Mouse (Mus musculus) heart, postnatal 0 days (tissue): ENCODE results near the gene Hivep3. TPM values are rescaled to one million over a fixed set of nuclear protein-coding genes. Genes with fewer than 3 reads are reported as not detected.

Source experiments
- ATAC-seq: fragments of 200-750 bp; cut with Nextera tagmentation; 2 replicates; pipeline ENCODE4 v1.8.0; 2017; ENCODE audit warnings: low read depth, moderate number of reproducible peaks, moderate library complexity; ENCODE audit not compliant: insufficient read depth
- DNase-seq: peaks from one replicate; pipeline ENCODE4 v3.0.0-alpha.2; 2016; ENCODE audit warnings: low spot score
- H3K27ac ChIP-seq: fragments of 300-500 bp; sonication (generic); 2 replicates; pipeline ENCODE4 v1.5.1; 2014; ENCODE audit warnings: low read depth, mild to moderate bottlenecking
- H3K27me3 ChIP-seq: fragments of 300-500 bp; sonication (generic); 2 replicates; pipeline ENCODE4 v1.6.1; 2014; ENCODE audit warnings: low read length, mixed read lengths; ENCODE audit not compliant: control insufficient read depth, insufficient read depth
- H3K36me3 ChIP-seq: fragments of 300-500 bp; sonication (generic); replicated peaks from 2 replicates; pipeline ENCODE4 v1.6.1; 2014; ENCODE audit warnings: low read length, mixed read lengths; ENCODE audit not compliant: control insufficient read depth, insufficient read depth
- H3K4me1 ChIP-seq: fragments of 300-500 bp; sonication (generic); 2 replicates; pipeline ENCODE4 v1.6.1; 2014; ENCODE audit warnings: antibody characterized with exemption; ENCODE audit not compliant: control insufficient read depth, insufficient read depth
- H3K4me2 ChIP-seq: fragments of 300-500 bp; sonication (generic); 2 replicates; pipeline ENCODE4 v1.6.1; 2014; ENCODE audit warnings: low read depth, mild to moderate bottlenecking, low read length, moderate library complexity
- H3K4me3 ChIP-seq: fragments of 300-500 bp; sonication (generic); 2 replicates; pipeline ENCODE4 v1.5.1; 2014; ENCODE audit warnings: low read depth, low read length
- H3K9ac ChIP-seq: fragments of 300-500 bp; sonication (generic); replicated peaks from 2 replicates; pipeline ENCODE4 v1.6.1; 2014; ENCODE audit warnings: low read depth, low read length, mixed read lengths
- H3K9me3 ChIP-seq: fragments of 300-500 bp; sonication (generic); replicated peaks from 2 replicates; pipeline ENCODE4 v1.6.1; 2016; ENCODE audit warnings: low read length; ENCODE audit not compliant: control insufficient read depth
- CTCF ChIP-seq: IDR thresholded peaks from 2 replicates; pipeline ENCODE4 v1.5.1; 2016; ENCODE audit warnings: antibody characterized with exemption, control low read depth, low read depth
- EP300 ChIP-seq: IDR thresholded peaks from 2 replicates; pipeline ENCODE4 v1.6.1; 2016; ENCODE audit warnings: antibody characterized with exemption, low read depth
- WGBS: fragments of 180-500 bp; shearing (Covaris S2); extraction: QIAGEN DNeasy Blood & Tissue Kit; methylation state at CpG from one replicate; pipeline ENCODE4 v1.1.7; 2014; 5-methylcytosine and 5-hydroxymethylcytosine counted together
- polyA plus RNA-seq: library from polyadenylated mRNA; unstranded; fragments of >200 nt; fragmentation: Nextera tagmentation; extraction: Ambion mirVana; gene quantifications from 2 replicates; pipeline ENCODE4 v1.2.1, GENCODE M21; 2015
- total RNA-seq: library from RNA; depleted of rRNA; stranded (reverse); fragments of >200 nt; gene quantifications from 2 replicates; pipeline ENCODE4 v1.2.3, GENCODE M21; 2014; ENCODE audit warnings: low replicate concordance

Hivep3 gene
- total and polyA plus RNA-seq, 2 experiments from 2014 or later, result 5.8 to 10.4 TPM

DNA sequence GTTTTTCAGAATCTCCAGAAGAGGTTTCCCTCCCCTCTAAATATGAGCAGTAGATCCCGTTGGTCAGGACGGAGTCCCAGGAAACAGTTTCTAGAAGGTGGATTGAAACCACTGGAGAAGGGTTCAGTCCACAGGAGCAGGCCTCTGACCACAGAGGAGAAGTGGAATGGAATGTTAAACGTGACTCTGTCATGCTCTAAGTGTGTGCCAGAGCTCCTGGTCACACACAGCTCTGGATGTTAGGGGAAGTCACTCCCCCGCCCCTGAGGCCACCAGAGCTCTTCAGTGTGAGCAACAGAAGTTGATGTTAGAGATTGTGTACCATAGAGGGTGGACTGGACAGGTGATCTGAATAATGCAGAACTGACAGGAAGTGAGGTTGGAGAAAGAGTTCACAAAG lies 258.2 kb downstream of the Hivep3 start:
- H3K36me3 ChIP-seq, result no peaks in the 10 kb centered on the region
- no peak for DNase-seq
- H3K9ac ChIP-seq, result no peak overlapping the region
- 49% methylated on average over 4 of the region's 4 CpGs for WGBS
- H3K27ac ChIP-seq, result no peak overlapping the region
- H3K4me3 ChIP-seq, result no peak overlapping the region
- H3K4me2 ChIP-seq, result no peak overlapping the region
- H3K4me1 ChIP-seq, result peaks cover 13% of the 10 kb centered on the region; the same call in 1 of the 2 replicates
- H3K9me3 ChIP-seq, result no peaks in the 10 kb centered on the region
- TF ChIP-seq CTCF (no peak), EP300 (no peak)
- peak; percentile 45; the same call in 1 of the 2 replicates for ATAC-seq
- no peaks in the 10 kb centered on the region for H3K27me3 ChIP-seq

DNA sequence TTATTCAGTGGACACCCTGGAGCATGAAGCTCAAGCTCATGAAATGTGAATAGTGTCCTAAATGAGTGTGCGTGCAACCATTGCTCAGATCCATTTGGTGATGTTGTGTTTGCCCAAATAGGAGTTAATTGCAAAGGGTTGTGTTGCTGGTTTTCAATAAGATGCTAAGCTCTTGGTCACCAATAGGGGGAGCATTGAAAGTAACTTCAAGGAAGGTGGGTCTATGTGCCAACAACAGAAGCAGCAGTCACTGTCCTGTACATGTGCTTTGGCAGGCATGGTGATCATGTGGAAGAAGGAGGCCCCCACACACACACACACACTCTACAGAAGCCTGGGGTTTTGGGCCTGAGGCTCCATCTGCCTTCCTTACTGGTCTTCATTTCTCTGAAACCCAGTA lies 262.8 kb downstream of the Hivep3 start:
- whole genome bisulfite sequencing, result 83% methylated on average over 1 of the region's 1 CpGs
- Histone ChIP-seq H3K27ac (no peak overlapping the region), H3K9me3 (no peaks in the 10 kb centered on the region), H3K4me3 (no peak overlapping the region), H3K36me3 (no peaks in the 10 kb centered on the region), H3K4me1 (0 out of 2 replicates have a peak, but pooled peaks cover 1% of the 10 kb centered on the region), H3K27me3 (no peaks in the 10 kb centered on the region), H3K9ac (no peak overlapping the region), H3K4me2 (no peak overlapping the region)
- TF ChIP-seq EP300 (no peak), CTCF (peak; percentile 15; the same call in 1 of the 2 replicates)
- no peak for DNase-seq
- ATAC-seq, result no peak

DNA sequence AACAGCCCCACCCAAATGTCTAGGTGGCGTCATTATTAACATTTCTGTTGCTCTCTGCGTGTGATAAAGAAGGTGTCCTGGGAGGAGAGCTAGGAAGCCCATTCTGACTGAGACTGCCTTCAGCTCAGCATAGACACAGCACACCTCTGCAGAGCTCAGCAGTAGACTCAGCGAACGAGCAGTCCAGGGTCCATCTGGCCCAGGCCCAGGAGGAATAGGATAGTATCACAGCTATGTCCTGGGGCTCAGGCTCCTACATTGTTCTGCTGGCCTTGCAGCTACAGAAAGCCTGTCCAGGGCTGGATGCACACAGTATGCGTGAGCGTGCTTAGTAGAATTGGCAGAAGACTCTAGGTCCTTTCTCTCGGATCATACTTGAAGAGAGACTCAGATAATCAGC lies 263.8 kb downstream of the Hivep3 start:
- no peak overlapping the region for H3K4me2 ChIP-seq
- H3K4me3 ChIP-seq, result no peak overlapping the region
- 84% methylated on average over 7 of the region's 7 CpGs for WGBS
- no peaks in the 10 kb centered on the region for H3K9me3 ChIP-seq
- no peak overlapping the region for H3K9ac ChIP-seq
- no peak for ATAC-seq
- H3K27me3 ChIP-seq, result no peaks in the 10 kb centered on the region
- no peaks in the 10 kb centered on the region for H3K36me3 ChIP-seq
- TF ChIP-seq CTCF (no peak), EP300 (no peak)
- no peak overlapping the region for H3K27ac ChIP-seq
- DNase-seq, result no peak
- no peaks in the 10 kb centered on the region for H3K4me1 ChIP-seq

DNA sequence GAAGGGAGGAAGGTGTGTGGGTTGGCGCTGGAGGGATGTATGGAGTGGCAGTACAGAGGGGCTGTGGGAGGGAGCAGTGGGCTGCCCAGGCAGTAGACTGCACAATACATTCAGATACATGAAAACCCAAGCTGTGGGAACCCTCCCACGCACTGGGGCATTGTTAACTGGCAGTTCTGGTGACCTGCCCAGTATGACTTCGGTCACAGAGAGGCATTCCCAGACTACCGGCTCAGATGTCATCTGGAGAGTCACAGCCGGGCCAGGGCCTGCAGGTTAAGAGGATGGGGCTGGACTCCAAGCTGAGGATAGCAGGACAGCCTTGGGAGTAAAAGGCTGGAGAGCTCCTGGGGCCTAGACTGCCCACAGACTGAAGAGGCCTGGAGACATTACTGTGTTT lies 265.3 kb downstream of the Hivep3 start:
- Histone ChIP-seq H3K36me3 (no peaks in the 10 kb centered on the region), H3K4me2 (no peak overlapping the region), H3K27ac (no peak overlapping the region), H3K27me3 (no peaks in the 10 kb centered on the region), H3K9ac (no peak overlapping the region), H3K9me3 (no peaks in the 10 kb centered on the region), H3K4me3 (no peak overlapping the region), H3K4me1 (no peaks in the 10 kb centered on the region)
- no peak for DNase-seq
- ATAC-seq, result no peak
- 44% methylated on average over 5 of the region's 5 CpGs for WGBS
- no peak for TF ChIP-seq CTCF
- no peak for TF ChIP-seq EP300

DNA sequence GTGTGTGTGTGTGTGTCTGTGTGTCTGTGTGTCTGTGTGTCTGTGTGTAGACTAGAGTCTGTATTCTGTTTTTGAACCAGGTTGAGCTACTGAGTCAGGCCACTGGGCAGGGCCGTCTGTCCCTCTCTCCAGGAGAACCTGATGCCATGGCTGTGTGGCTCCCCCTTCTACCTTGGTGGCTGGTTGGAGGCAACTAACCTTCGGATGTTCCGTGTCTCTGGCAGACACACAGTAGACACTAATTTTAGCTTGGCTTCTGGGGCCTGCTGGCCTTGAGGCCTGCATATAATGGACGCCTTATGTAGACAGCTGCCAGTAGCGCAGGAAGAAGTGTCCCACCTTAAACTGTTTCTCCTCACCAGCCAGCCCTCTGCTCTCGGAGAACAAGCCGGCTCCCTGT lies 267.3 kb downstream of the Hivep3 start:
- WGBS, result 66% methylated on average over 7 of the region's 7 CpGs
- Histone ChIP-seq H3K9ac (no peak overlapping the region), H3K4me1 (no peaks in the 10 kb centered on the region), H3K27me3 (no peaks in the 10 kb centered on the region), H3K4me3 (no peak overlapping the region), H3K4me2 (no peak overlapping the region), H3K9me3 (no peaks in the 10 kb centered on the region), H3K36me3 (no peaks in the 10 kb centered on the region), H3K27ac (no peak overlapping the region)
- no peak for TF ChIP-seq EP300
- no peak for TF ChIP-seq CTCF
- DNase-seq (no peak), ATAC-seq (no peak)

DNA sequence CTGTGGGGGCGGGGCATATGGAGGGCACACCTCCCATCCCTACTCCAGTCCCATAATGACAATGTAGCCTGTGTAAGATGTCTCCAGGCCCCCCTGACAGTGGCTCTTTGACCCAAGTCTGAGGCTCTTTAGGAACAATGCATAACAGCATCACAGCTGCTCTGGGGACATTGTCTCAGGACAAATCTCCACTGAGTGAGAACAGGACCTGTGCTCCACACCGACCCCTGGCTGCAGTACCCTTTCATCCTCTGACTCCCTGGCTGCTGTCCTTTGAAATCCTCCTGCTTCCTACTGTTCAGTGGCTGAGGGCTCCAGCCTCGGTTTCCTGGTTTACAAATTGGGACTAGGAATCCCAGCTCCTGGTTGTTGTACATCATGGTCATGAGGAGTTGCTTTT lies 269.4 kb downstream of the Hivep3 start:
- Histone ChIP-seq H3K4me2 (no peak overlapping the region), H3K9me3 (no peaks in the 10 kb centered on the region)
- ATAC-seq, result peak; percentile 33; the same call in 1 of the 2 replicates

More for the DNA sequence above, 269.4 kb downstream of the Hivep3 start:
- Histone ChIP-seq H3K27me3 (no peaks in the 10 kb centered on the region), H3K4me1 (peaks cover 7% of the 10 kb centered on the region; the same call in 1 of the 2 replicates), H3K36me3 (no peaks in the 10 kb centered on the region), H3K4me3 (no peak overlapping the region), H3K9ac (no peak overlapping the region), H3K27ac (no peak overlapping the region)
- WGBS, result 52% methylated on average over 3 of the region's 3 CpGs
- TF ChIP-seq EP300, result no peak
- peak; percentile 30 for TF ChIP-seq CTCF
- no peak for DNase-seq
